Mouse (Mus musculus) 416B (cell line): Measurements from ENCODE around the gene Bfsp2.

Experiments
- DNase-seq: peaks from one replicate; pipeline ENCODE4 v3.0.0; 2011; ENCODE audit warnings: low read depth

Bfsp2 gene

DNA sequence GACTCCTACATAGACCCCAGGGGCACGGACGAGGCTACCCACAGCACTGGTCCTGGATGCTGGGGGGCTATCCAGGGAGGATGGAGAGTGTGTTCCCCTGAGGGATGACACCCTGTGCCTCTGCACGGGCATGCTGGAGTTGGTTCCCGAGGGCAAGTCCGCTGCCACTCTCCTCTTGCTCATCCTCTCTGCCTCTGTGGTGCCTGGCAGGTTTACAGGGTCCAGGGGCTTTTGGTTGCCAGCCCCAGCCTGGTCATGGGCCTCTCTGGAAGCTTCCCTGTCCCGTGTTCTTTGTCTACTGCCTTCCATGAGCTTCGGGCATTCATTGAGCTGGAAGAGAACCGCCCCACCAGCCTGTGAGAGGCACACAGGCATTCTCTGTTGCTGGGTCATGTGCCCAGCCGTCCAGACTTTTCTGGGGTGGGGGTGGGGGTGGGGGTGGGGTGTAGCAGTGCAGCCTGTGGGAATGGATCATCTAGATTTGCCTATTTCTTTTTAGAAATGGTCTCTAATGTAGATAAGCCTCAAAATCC lies at the start of gene Bfsp2:
Gene Bfsp2, minus strand, starts transcription at position 377 of the 533 bp plus-strand sequence.
- no peak for DNase-seq

GRCm38 (mm10) chr9:103525041-103525537 lies 44.9 kb upstream of the Bfsp2 start:
- DNase-seq: no peak

GRCm38 (mm10) chr9:103524600-103524999 lies 44.4 kb upstream of the Bfsp2 start:
- no peak for DNase-seq

- no peak for DNase-seq
Observed at GRCm38 (mm10) chr9:103523742-103524403, 43.7 kb upstream of the Bfsp2 start.

GRCm38 (mm10) chr9:103523008-103523407 lies 42.8 kb upstream of the Bfsp2 start:
- no peak for DNase-seq

DNA sequence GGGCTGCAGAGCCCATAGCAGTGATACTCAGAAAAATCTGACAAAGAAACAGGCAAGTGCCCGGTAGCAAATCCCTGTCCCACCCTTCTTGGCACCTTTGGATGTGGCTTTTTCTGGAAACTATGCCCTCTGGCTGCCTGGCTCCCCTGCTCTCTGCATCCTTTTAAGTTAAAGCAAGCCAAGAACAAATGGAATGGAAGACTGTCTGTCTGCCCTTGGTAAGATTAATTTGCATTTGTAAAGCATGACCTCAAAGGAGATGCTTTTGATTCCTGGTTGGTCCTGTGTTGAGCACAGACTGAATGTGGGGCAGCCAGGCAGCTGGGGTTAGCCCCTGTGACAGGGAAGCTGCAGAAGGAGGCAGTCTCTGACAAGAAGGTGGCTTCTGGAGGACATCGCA lies 33.7 kb upstream of the Bfsp2 start:
- no peak for DNase-seq

DNA sequence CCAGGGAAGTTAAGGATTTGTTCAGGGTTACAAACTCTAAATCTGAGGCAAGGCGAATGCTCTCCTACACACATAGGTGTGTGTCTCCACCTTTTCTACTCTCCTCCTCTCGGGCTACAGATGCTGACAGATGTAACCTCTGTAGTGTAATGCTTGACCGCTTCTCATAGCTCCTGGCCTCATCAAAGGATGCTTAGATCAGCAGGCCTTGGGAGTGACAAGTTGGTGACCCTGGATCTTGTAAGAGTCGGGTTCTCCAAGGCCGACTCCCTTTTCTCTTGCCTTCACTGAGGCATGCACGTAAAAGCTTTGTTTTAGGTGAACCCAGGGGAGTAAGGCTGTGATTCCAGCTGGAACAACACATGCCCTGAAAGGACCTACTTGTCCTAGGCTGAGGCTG lies 32.0 kb upstream of the Bfsp2 start:
- no peak for DNase-seq

- no peak for DNase-seq
Observed at GRCm38 (mm10) chr9:103506968-103507584, 26.9 kb upstream of the Bfsp2 start.

GRCm38 (mm10) chr9:103505067-103505466 lies 24.8 kb upstream of the Bfsp2 start:
- DNase-seq: no peak

GRCm38 (mm10) chr9:103504646-103505045 lies 24.4 kb upstream of the Bfsp2 start:
- no peak for DNase-seq

- peak; percentile 38 for DNase-seq
Observed at GRCm38 (mm10) chr9:103503586-103504298, 23.5 kb upstream of the Bfsp2 start.

DNA sequence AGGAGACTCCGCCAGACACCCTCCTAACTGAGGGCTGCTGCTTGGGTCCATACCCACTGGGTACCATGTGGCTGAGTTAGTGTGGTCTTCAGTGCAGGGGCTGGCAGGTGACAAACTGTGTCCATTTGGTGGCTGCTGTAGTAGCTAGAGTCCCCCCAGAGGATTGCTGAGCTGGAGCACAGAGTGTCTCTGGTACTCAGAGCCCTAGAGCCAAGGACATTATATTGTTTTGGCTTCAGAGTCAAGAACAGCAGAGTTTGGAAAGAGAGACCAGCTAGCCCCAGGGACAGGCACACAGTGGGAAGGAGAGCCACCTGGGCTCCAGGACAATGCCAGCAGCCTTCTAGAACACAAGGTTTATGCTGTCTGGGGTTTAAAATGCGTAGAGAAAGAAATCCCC lies 22.4 kb upstream of the Bfsp2 start:
- no peak for DNase-seq

DNA sequence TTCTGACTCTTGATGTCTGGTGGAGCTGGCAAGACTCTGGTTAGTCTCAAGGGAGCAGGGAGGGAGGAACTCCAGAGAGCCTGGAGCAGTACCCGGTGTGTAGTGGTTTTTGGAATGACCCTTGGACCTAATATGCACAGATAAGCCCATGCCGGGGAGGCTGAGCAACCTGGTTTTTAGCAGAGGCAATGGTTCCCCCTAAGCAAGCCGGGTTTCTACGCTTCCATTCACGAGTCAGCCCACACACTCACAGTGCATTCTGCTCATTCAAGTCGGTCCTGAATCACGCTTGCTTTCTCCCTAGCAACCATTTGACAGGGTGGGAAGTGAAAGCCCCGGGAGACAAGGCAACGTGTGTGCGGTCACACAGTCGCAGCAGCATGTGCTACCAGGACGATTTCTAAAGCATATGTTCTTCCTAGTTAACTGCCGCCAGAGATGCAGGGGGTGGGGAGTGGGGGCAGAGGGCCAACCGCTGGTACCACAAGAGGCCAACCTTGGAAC lies 21.7 kb upstream of the Bfsp2 start:
- no peak for DNase-seq

DNA sequence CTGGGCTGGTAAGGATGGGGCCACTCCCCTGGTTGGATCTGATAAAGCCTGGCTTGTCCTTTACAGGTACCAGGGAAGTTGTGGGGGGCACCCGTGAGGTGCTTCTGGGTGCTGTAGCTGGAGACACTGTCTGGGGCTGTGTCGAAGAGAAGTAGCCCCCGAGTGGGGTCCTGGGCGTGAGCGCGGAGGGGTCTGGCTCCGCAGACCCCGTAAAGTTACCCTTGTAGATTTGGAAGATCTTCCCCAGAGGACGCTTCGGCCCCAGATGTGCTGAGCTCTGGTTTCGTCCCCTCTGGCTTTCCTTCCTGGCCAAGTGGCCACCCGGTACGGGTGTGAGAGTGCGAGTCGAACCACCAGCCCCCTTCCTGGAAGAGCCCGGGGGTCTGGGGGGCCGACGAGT lies 19.1 kb upstream of the Bfsp2 start:
- no peak for DNase-seq

- no peak for DNase-seq
Observed at GRCm38 (mm10) chr9:103498699-103499098, 18.5 kb upstream of the Bfsp2 start.

- DNase-seq: no peak
Observed at GRCm38 (mm10) chr9:103495391-103495790, 15.2 kb upstream of the Bfsp2 start.

DNA sequence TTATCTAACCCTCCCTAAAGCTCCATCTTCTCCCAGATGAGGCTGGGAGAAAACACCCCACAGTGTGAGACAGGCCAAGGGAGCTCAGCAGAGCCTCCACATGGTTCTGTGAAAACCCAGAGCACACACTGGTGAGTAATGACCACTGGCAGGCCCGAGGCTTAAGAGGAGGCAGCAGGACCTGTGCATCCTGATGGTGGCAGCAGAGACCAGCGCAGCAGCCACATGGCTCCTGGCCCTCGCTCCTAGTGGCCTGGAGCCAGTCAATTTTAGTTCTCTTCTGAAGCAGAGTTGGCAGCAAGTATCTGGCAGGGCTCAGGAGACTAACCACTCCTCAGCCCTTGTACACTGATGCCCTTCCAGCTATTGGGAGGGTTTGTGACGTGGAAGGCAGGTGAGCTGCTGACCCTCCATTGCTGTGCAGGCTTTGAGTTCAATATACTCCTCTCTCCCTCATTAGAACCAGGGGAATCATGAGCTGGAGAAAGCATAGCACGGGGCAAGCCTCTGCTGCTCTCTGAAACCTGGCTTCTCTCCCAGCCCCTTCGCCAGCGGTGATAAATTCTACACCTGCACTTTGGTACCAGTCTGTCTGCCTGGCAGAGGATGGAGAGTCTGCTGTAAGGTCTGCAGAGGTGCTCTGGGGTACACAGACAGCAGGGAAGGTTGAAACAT lies 14.3 kb upstream of the Bfsp2 start:
- DNase-seq: peak; percentile 71

- DNase-seq: no peak
Observed at GRCm38 (mm10) chr9:103491985-103492384, 11.8 kb upstream of the Bfsp2 start.

- peak; percentile 70 for DNase-seq
Observed at GRCm38 (mm10) chr9:103490439-103490838, 10.2 kb upstream of the Bfsp2 start.

GRCm38 (mm10) chr9:103489883-103490282 lies 9.7 kb upstream of the Bfsp2 start:
- peak; percentile 59 for DNase-seq

DNA sequence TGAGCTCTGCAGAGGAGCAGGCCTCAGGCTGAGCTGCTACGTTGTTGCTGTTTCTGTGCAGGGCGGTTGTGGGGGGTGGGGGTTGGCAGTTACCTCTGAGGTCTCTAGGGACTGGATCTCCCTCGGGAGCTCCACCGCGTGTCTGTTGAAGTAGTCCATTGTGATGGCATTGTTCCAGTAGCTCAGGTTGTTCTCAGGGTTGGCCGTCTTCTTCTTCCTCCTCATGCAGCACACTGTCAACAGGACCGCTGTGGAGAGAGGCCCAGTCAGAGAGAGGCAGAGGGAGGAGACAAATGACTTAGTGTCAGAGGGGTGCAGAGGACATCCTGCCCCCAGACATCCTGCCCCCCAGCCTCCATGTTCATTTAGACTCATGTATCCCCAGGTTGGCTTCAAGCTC lies 8.9 kb upstream of the Bfsp2 start:
- peak; percentile 52 for DNase-seq

DNA sequence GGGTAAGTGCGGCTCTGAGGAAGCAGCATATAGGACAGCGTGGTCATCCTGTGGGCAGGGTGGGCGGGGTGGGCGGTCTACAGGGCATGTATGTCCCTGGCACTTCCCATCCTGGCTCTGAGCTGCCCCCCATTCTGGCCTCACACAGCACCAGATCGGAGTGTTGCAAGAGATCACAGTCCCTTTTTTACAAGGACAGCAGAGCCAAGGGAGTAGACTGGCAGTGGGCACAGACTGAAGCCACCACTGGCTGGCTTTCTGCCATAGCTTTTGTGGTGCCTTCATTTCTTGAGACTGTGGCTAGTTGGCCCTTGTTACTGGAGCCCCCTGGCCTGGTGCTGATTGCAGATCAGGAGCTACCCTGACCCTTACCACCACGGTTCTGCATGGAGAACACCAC lies 6.0 kb upstream of the Bfsp2 start:
- DNase-seq: peak; percentile 69
